8 mouse cellular contexts compared by ENCODE assay signal in the genomic region with DNA sequence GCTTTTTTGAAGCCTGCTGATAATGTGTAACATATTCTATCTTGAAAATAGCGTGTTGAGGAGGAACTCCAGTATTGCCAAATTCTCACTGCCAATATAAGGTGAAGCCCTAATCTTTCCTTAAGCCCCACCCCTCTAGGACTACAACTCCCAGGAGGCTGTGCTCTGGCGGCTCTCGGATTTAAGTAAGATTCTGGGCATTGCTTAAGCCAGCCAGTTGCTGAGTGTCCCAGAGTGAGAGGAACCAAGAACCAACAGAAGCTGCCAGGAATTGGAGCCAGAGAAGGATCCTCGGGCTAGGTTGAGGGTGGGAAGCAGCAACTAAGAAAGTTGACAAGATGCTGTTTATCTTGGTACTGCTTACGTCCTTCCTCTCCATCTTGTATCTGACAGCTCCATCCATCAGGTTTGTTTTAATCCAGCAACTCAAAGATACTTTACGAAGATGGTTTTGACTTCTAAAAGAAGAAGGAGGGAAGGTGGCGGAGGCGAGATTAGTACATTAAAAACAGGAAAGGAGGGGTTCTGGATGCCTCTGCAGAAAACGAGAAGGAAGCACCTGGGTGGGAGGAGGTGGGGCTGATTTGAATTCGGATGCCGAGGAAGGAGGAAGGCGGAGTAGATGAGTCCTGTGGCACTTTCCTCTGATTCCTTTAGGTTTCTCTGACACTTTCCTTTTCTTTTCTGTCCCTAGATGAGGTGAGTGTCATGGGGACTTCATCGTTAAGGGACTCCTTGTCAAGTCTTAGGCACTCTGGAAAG. TPM values are rescaled to one million over a fixed set of nuclear protein-coding genes. Genes with fewer than 3 reads are reported as not detected.
DNase-seq lines count a peak whose midpoint lies in the region; ATAC-seq lines count a peak whose summit lies in the region.

A gene (plus strand): TSS at position 212 of the 762 bp plus-strand sequence.

- peak within 1 kb of the TSS; percentile 45 for H3K9ac ChIP-seq in forebrain, embryonic 11.5 days (ENCODE audit: low read length)
- peak within 1 kb of the TSS; percentile 17; the same call in 1 of the 2 replicates for H3K9ac ChIP-seq in hindbrain, embryonic 11.5 days (ENCODE audit: low read depth, low read length)

- no peaks in the 10 kb centered on the region for H3K4me1 ChIP-seq in forebrain, embryonic 11.5 days (replicated peaks; ENCODE audit: control insufficient read depth, insufficient read depth, low read length)
- no peaks in the 10 kb centered on the region for H3K4me1 ChIP-seq in hindbrain, embryonic 11.5 days (replicated peaks; ENCODE audit: control insufficient read depth, insufficient read depth, low read length)
- peaks cover 9% of the 10 kb centered on the region for H3K4me1 ChIP-seq in midbrain, embryonic 10.5 days

- 0 out of 2 replicates have a peak, but pooled peaks have one; percentile 58 for ATAC-seq in forebrain, embryonic 11.5 days (replicated peaks; ENCODE audit: low FRiP score)
- no peak for ATAC-seq in hindbrain, embryonic 11.5 days (ENCODE audit: low FRiP score)

- H3K4me2 ChIP-seq in forebrain, embryonic 11.5 days (ENCODE audit: low read depth, low read length, severe bottlenecking), result peak within 1 kb of the TSS; percentile 66
- peak within 1 kb of the TSS; percentile 50 for H3K4me2 ChIP-seq in hindbrain, embryonic 11.5 days (replicated peaks; ENCODE audit: low read depth, low read length)

- H3K27me3 ChIP-seq in forebrain, embryonic 11.5 days (ENCODE audit: control insufficient read depth, insufficient read depth, low read length), result no peaks in the 10 kb centered on the region
- H3K27me3 ChIP-seq in hindbrain, embryonic 11.5 days (ENCODE audit: control insufficient read depth, insufficient read depth, low read length), result no peaks in the 10 kb centered on the region
- no peaks in the 10 kb centered on the region for H3K27me3 ChIP-seq in midbrain, embryonic 10.5 days (ENCODE audit: low read depth, poor library complexity, severe bottlenecking)

- H3K27ac ChIP-seq in forebrain, embryonic 11.5 days (ENCODE audit: low read depth, low read length), result no peak within 1 kb of the TSS
- H3K27ac ChIP-seq in hindbrain, embryonic 11.5 days (ENCODE audit: low read depth, low read length), result no peak within 1 kb of the TSS
- H3K27ac ChIP-seq in midbrain, embryonic 10.5 days (replicated peaks), result no peak within 1 kb of the TSS

- WGBS in forebrain, embryonic 11.5 days, result 6% methylated on average over 13 of the region's 13 CpGs
- 4% methylated on average over 13 of the region's 13 CpGs for WGBS in hindbrain, embryonic 11.5 days
- 5% methylated on average over 13 of the region's 13 CpGs for WGBS in midbrain, embryonic 10.5 days

- DNase-seq in gastrocnemius, postnatal 14 days, result peak; percentile 10
- DNase-seq in gastrocnemius, postnatal 4 days (ENCODE audit: low spot score in 2 of 2), result no peak
- peak; percentile 83 for DNase-seq in brain, adult 2 months (ENCODE audit: low read depth, low spot score)
- DNase-seq in forebrain, embryonic 11.5 days (ENCODE audit: low spot score), result no peak
- DNase-seq in hindbrain, embryonic 11.5 days (ENCODE audit: low spot score), result peak; percentile 51
- peak; percentile 27 to 40 for DNase-seq in left cerebral cortex, postnatal 36 days (ENCODE audit: low spot score in 2 of 2)
- peak; percentile 16 for DNase-seq in midbrain, embryonic 10.5 days (ENCODE audit: low spot score)
- peak; percentile 19 for DNase-seq in skeletal muscle tissue, adult 2 months (ENCODE audit: low read depth, low spot score)

- H3K36me3 ChIP-seq in forebrain, embryonic 11.5 days (ENCODE audit: control insufficient read depth, insufficient read depth, low read length), result no peaks in the 10 kb centered on the region
- no peaks in the 10 kb centered on the region for H3K36me3 ChIP-seq in hindbrain, embryonic 11.5 days (ENCODE audit: control insufficient read depth, insufficient read depth, low read length)
- no peaks in the 10 kb centered on the region for H3K36me3 ChIP-seq in midbrain, embryonic 10.5 days

- peak within 1 kb of the TSS; percentile 37 for H3K4me3 ChIP-seq in forebrain, embryonic 11.5 days (ENCODE audit: low read depth, low read length)
- H3K4me3 ChIP-seq in hindbrain, embryonic 11.5 days (ENCODE audit: low read depth, low read length), result peak within 1 kb of the TSS; percentile 29
- peak within 1 kb of the TSS; percentile 59 for H3K4me3 ChIP-seq in midbrain, embryonic 10.5 days

- intact Hi-C loops in gastrocnemius, postnatal 14 days (cut with DNase I; ENCODE audit: low total_unique reads), result no loop called here
- intact Hi-C loops in left cerebral cortex, postnatal 36 days (cut with DNase I), result no loop called here

- no peaks in the 10 kb centered on the region for H3K9me3 ChIP-seq in forebrain, embryonic 11.5 days (ENCODE audit: control insufficient read depth, low read length)
- H3K9me3 ChIP-seq in hindbrain, embryonic 11.5 days (ENCODE audit: control insufficient read depth, low read length), result no peaks in the 10 kb centered on the region
- H3K9me3 ChIP-seq in midbrain, embryonic 10.5 days (replicated peaks), result no peaks in the 10 kb centered on the region

RNA-seq across cellular contexts. Expression of the gene that starts here (rescaled TPM):
- total RNA-seq in gastrocnemius, postnatal 14 days (2021), result under 1 TPM; 0.29 to 0.57 TPM
- total RNA-seq in gastrocnemius, postnatal 4 days (2021), result under 1 TPM; 0.21 to 0.54 TPM
- polyA plus RNA-seq in forebrain, embryonic 11.5 days (2014; fragmentation: Nextera tagmentation; extraction: Ambion mirVana), result 0.85 and 1.8 TPM in 2 replicates
- polyA plus RNA-seq in hindbrain, embryonic 11.5 days (2014; fragmentation: Nextera tagmentation; extraction: Ambion mirVana), result 0.88 and 1.5 TPM in 2 replicates
- total RNA-seq in left cerebral cortex, postnatal 36 days (2021), result 1 to 10 TPM; 2.0 to 2.1 TPM
- 1.7 and 2.1 TPM in 2 replicates for polyA plus RNA-seq in midbrain, embryonic 10.5 days (2016; fragmentation: Nextera tagmentation; extraction: Ambion mirVana)

Comparison
In these comparisons a context has a peak if more than half of its experiments do, and no peak if none do; other contexts are left out.
1. Peak in DNase-seq in gastrocnemius, postnatal 14 days; RNA of the gene not detected or under 1 TPM.
2. DNase-seq: peak in brain, adult 2 months (single experiment), hindbrain, embryonic 11.5 days (single experiment), left cerebral cortex, postnatal 36 days (2 of 2), midbrain, embryonic 10.5 days (single experiment) and skeletal muscle tissue, adult 2 months (single experiment); none in gastrocnemius, postnatal 4 days (0 of 2) and forebrain, embryonic 11.5 days (single experiment).
3. Peak in every context shown above with its lines, with median percentiles within 50 percentile points of each other: H3K4me3 ChIP-seq.